Mouse (Mus musculus): Measurements from ENCODE around the gene Utp14b.

The Utp14b gene

DNA sequence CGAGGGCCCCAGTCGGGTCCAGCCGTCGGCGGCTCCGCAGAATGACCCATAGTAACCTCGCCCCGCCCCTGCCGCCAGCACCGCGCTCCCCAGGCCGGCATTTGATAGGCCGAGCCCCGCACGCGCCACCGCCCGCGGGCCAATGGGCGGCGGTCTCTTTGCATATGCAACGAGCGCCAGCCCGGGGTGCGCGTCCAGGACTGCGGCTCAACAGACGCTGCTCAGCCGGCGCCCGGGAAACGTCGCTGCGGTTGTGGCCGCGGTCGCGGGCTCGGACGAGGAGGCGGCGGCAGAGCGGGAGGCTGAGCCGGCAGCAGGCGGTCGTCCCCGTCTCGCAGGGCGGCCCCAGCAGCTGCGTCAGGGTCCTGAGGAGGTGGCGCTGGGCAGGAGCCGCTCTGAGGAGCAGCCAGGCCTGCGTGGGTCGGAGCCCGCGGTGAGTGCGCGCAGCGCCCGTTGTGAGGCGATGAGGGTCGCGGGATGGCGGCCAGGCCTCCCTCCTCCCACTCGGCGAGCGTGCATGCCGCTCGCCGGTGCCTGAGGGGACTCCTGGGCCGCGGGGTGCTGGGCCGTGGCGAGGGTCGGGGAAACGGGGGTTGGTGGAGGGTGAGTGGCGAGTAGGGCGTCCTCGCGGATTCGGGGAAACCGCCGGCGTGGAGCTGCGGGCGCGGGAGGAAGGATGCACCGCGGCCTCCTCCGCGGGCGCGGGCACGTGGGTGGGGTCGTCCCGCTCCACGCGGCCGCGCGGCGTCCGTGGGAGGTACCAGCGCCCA lies at the start of gene Utp14b, which contains the start of gene Acsl3:
Gene Utp14b (plus strand): TSS at position 368 of the 770 bp plus-strand sequence.
Gene Acsl3 (plus strand): TSS at position 155 of the 770 bp plus-strand sequence.
- DNase-seq (ENCODE audit: low read depth, low spot score) = peak; percentile 99

DNA sequence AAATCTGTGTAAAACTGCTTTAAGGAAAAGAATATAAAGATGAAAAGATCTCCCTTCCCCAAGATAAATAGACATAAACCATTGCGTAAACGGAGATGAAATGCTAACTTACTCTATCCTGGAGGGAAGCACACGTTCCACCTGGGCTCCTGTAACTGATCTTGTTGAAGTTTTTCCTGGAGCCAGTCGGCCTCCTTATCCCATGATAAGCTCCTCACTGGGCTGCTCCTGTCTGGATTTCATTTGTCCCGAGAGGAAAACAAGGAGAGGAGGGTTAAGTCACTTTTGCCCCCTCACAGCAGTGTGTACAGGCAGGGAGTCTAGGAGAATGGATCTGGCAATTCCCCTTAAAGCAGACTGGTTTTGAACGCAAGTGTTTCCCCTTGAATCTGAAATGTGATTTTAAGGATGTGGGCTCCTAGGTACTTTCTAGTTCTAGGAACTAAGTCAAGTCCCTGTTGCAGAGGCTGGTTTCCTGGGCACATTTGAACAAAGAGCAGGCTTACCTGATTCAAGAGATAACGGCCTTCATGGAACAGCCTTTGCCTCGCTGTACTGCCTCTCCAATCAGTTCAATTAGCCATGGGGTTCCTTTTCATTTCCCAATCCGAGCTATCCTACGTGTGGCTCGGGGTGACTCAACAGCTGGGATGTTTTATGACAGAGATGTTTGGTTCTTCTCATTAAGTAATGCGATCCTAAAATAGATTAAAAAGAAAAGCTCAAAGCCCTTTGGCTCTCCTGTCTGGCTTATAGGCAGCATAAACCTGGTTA lies 48.5 kb upstream of the Utp14b start:
- DNase-seq (ENCODE audit: low read depth, low spot score) = no peak

DNA sequence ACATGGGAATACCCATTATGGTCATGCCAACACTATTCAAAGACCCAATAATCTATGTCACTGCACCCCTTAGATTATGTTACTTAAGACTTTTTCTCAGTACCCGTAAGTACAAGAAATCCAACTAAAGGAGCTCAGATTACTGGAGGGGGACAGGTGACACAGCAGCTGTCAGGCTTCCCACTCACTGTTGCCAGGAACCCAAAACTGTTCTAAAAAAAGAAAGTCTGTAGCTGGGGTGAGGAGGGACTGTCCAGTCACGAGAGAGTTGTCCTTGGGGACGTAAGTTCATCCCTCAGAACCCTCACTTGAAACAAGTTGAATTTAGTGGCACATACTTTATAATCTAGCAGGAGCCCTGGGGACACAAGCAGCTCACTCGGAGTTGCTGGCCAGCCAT lies 46.8 kb upstream of the Utp14b start:
- DNase-seq (ENCODE audit: low read depth, low spot score) = no peak

DNA sequence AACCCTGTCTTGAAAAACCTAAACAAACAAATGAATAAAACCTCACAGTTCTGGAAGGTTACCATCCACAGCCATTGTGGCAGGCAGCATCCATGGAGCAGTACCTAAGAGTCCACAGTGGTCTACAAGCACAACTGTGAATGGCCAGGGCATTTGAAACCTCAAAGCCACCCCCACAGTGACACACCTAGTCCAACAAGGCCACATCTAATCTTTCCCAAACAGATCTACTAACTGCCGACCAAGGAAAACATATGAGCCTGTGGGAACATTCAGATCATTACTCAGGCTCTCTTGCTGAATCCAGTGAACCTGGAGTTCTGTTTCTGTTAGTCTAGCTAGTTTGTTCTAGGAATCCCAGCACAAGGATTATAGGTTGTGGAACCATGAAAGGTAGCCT lies 44.9 kb upstream of the Utp14b start:
- no peak for DNase-seq (ENCODE audit: low read depth, low spot score)

DNA sequence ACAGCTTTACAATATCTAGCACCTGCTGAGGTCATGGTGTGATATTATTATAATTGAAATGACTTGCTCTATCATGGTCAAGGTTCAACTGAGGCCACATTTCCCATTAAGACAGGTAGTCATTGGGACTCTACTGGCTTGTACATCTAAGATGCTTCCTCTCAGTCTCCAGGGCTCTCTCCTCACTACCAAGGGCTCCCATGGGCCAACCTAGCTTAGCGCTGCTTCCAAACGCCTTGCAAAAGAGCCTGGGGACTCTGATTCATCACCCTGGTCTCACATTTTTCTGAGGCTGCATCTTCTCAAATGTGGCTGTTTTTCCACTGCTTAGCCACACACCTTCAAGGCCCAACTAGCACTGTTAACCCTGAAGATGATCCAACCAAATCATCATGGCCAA lies 33.5 kb upstream of the Utp14b start:
- no peak for DNase-seq (ENCODE audit: low read depth, low spot score)

DNA sequence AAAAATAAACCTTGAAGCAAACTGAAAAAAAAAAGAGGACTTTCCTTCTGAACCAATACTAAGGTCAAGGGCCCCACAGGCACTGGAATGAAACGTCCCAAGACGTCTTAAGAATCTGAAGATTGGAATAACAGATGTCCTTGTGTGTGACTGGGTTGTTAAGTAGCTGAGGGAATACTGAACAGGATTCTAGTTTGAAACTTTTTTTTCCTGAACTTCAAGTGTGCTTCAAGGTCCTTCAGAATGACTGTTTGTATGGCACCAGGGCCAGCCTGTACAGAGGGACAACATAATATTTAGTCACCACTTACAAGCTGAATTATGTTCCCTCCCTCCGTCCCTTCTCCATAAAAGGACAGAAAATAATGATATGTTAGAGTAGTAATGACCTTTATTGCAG lies 23.4 kb upstream of the Utp14b start:
- no peak for DNase-seq (ENCODE audit: low read depth, low spot score)

DNA sequence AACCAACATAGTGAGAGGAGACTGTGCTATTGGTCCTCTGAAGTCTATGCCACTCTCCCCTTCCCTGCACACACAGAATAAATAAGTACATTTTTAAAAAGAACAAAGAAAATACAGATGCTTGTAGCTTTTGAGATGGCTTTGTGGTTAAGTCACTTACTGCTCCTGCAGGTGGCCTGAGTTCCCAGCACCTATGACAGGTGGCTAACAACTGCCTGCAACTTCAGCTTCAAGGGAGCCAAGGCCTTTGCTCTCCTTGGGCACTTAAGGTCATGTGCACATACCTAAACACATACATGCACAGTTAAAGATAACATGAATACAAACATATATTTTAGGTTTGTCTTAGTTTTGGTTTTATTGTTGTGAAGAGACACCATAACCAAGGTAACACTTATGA lies 17.0 kb upstream of the Utp14b start:
- DNase-seq (ENCODE audit: low read depth, low spot score) = no peak

DNA sequence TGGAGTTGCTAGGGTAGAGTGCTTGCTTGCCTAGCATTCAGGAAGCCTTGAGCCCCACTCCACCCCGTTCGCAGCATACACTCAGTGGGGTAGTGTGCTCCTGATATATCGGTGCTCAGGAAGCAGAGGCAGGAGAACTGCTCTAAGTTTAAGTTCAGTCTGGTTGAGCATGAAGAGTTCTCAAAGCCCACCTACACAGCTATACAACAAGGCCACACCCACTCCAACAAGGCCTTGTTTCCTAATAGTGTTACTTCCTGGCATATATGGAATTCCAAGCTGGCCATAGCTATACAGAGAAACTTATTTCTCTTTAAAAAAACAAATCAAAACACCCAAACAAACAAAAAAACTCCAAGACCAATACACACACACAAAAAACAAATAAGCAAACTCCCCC lies 16.0 kb upstream of the Utp14b start:
- DNase-seq (ENCODE audit: low read depth, low spot score) = no peak

DNA sequence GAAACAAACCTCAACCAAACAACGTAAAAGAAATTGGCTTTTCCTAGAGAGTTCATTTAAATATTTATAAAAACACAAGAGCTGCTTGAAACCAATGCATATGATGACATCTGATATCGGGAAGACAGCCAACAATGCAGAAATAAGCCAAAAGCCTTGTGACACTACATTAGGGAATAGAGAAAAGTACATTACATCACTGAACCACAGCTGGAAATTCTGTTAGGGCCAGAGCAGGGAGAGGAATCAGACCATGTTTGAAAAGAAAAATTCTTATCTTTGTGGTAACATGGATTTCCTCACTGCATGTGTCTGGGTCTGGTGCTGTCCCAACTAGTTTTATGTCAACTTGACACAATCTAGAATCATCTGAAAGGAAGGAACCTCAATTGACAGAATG lies 15.6 kb upstream of the Utp14b start:
- no peak for DNase-seq (ENCODE audit: low read depth, low spot score)

DNA sequence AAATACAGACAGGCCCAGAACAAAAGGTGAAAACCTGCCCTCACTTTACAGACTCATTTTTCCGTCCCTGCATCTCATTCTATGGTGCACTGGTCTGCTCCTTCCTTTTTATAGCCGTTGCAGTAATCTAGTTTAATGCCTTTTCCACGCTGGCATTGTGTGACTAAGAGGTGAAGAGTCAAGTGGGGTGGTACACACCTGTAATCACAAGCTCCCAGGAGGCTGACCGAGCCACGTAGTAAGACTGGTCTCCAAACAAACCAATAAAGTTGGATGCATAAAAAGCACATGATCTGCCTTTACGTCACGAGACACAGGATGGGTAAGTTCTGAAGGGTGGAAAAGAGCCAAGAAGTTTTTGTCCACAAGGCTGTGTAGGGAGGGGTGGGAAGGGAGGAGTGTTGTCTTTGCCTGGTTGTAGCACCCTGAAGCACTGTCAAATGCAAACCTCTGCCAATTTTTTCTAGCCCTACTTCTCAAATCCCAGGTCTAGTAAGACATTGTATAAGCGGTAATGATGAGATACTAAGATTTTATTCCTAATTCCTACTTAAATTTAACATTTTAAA lies 10.4 kb upstream of the Utp14b start:
- DNase-seq (ENCODE audit: low read depth, low spot score) = no peak

DNA sequence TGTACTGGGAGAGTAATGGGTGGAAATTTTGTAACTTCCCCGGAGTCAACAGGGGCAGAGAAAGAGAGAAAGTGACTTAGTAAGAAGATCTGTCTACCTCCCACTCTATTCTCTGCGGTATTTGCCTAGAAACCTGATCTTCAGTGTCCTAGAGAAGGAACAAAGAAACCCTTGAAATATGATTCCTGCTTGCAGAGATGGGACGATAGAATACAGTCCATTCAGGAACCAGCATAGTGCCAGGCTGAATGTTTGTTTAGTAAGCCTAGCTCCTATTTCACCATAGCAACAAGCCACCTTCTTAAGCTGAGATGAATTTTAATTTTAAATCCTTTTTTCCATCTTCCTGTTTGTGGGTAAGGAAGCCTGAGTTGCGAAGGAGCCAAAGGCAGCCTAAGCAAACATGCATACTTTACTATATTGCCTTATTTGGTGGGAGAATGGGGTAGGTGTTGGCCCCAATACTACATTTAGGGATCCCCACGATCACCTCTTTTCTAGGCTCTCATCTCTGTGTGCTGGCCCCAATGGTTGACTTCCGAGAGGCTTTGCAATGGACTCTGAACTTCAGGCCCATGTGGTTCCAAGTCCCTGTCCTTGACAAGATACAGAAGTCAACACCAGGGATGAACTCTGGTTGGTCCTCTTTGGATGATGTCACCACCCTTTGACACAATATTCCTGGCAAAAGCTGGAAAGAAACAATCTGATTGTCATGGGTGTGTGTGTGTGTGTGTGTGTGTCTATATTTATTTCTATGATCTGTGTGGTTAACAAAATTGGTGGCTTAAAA lies 8.4 kb upstream of the Utp14b start:
- DNase-seq (ENCODE audit: low read depth, low spot score) = no peak

DNA sequence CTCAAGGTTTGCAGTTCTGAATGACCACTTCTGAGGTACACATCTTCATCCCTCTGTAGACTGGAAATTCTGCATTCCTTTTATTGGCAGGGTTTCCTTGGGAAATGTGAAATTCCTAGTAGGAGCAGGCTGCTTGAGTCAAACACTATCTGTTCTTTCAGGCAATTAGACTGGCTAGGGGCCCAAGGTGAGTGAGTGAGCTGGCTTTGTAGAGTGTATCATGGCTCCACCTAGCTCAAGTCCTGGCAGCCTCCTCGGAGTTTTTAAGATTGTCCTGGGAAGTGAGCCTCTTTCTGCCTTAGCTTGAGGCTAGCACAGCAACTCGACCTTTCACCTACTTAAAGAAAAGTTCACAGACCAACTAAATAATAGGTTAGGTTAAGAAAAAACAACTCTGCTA lies 1.4 kb upstream of the Utp14b start:
- DNase-seq (ENCODE audit: low read depth, low spot score) = no peak

DNA sequence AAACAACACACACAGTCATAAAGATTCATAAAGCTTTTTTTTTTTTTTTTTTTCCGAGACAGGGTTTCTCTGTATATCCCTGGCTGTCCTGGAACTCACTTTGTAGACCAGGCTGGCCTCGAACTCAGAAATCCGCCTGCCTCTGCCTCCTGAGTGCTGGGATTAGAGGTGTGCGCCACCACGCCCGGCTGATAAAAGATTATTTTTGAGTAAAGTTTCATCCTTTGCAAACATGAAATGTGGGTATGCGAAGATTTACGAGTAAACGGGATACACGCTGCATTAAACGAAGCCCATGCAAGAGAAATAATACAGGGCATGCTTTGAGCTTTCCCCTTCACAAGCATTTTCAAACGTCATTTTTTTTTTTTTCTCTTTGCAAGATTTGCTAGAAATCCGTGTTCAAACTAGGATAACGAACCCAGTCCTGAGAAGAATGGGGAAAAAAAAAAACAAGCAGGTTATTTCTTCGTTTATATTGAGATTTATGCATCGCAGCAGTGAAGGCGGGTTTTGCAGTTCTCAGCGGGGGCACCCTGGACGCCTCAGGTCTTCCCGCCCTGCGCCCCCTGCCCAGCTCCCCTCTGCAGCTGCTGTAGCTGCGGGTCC lies 713 bp upstream of the Utp14b start:
- no peak for DNase-seq (ENCODE audit: low read depth, low spot score)

DNA sequence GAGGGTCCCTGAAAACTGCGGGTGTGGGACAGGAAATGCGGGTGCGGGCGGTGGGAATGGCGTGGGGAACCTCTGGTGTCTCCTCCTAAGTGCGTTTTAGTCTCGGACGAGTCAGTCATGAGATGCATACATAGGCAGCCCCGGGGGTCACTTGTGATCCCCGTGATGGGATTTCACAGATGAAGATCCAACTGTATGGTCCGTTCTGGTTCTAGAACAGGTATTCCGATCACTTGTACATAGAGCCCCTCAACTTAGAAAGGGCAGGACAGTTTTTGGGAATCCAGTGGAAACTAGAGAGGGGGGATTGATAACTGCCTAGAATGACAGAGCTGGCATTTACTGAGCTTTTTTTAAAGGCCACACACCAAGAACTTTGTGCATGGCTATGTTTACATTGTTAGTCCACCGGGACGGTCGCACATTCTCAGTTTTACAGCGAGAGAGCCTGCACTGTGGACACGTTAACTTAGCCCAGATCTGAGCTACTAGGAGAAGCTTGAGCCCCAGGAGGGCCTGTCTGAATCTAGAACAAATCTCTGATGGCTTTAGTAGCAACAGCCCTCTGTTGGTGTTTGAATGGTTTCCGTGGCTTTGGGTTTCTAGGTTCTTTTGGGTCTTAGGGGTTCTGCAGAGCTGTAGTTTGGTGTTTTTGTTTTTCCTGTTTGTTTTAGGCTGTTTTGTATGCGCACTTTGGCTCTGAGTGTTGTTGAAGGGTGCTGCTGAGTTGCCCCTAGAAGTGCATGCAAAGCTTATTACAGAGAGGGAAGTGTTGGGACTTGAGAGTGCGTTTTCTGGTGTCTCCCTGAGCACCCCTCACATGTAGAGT lies 817 bp downstream of the Utp14b start:
- DNase-seq (ENCODE audit: low read depth, low spot score) = peak; percentile 20

DNA sequence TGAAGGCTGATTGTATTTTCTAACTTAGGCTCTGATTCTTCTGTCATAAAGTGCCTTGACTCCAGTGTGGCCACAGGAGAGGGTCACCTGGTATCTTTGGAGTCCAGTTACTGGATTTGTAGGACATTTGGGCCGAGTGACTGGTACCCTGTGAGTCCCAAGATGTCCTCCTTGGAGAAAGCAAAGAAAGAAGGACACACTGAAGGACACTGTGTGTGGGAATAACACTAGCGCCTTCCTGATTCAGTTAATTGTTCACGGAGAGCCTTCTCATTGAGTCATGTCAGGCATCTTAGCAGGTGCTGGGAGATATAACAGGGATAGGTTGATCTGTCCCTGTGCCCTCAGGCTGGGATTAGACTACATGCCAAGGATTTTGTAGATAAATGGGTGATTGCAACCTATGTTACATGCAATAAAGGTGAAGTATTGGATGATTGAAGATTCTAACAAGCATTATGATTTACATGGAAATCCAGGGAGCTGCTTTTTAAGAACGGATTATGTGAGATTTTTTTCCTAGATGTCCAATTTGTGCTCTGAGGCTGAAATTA lies 1.5 kb downstream of the Utp14b start:
- DNase-seq (ENCODE audit: low read depth, low spot score) = peak; percentile 14

DNA sequence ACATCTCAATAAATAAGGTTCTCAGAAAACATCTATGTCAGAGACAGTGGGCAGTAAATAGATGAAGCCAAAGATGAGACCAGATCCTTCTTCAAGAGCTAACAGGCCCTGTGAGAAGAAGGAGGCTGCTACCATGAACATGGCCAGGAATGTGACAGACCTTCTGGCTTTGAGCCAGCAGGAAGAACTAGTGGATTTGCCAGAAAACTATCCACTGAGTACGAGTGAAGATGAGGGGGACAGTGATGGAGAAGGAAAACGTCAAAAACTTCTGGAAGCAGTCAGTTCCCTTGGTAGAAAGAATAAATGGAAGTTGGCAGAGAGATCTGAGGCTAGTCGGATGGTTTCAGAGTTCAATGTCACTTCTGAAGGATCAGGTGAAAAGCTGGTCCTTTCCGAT lies 6.5 kb downstream of the Utp14b start:
- no peak for DNase-seq (ENCODE audit: low read depth, low spot score)

DNA sequence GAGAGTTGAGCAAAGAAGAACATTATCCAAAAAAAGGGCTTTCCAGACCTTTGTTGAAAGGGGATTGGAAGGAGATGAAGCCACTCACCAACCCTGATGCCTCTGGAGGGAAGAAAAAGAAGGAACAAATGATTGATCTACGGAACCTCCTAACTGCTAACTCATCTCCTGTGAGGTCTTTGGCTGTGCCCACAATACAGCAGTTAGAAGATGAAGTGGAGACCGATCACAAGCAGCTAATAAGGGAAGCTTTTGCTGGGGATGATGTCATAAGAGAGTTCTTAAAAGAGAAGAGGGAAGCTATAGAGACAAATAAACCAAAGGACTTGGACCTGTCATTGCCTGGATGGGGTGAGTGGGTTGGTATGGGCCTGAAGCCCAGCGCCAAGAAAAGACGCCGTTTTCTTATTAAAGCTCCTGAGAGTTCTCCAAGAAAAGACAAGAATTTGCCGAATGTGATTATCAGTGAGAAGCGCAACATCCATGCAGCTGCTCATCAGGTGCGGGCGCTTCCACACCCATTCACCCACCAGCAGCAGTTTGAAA lies 8.2 kb downstream of the Utp14b start:
- no peak for DNase-seq (ENCODE audit: low read depth, low spot score)

DNA sequence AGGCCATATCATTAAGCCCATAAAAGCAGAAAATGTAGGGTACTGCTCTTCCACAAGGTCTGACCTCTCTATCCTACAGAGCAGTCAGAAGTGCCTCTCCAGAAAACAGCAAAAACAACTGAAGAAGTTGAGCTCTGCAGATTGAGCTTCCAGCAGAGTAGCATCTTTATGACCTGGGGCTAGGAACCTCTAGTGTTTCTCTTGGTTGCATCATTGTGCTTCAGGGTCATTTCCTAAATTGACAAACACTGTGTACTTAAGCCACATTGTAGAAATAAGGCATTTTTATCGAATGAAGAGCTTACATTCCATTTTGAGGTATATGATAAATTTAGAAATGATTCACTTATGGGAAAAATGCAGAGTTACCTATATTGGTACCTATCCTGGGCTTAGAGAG lies 8.7 kb downstream of the Utp14b start:
- DNase-seq (ENCODE audit: low read depth, low spot score) = no peak

DNA sequence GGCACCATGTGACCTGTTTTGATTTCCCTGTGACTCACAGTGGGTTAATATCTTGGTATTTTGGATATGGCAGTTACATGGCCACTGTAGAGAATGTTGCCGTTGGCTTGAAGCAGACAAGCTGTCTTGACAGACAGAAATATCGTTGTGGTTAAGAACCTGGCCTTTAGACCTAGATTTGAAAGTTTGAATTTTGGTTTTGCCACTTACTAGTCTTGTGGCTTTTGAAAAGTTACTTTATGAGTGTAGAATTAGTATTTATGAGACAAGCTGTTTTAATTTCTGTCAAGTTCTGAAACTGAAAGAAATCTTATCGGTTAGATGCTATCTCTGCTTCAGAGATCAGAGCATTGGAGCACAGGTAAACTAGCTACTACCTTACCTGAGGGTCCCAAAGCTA lies 24.5 kb downstream of the Utp14b start:
- no peak for DNase-seq (ENCODE audit: low read depth, low spot score)

DNA sequence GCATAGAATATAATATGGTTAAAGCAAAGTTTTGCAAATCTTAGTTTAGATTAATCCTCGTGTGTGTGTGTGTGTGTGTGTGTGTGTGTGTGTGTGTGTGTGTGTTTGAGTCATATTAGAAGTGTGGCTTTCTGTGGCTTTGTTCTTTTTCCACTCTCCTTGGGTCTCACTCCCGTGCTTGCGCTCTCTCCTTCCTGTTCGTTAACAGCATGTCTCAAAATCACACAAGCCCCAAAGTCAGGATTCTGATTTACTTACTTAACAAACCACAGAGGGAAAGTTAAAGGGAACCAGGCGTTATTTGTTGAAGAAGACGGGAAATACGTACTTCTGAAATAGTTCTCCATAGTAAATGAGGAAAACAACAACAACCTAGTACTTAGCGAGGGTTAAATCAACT lies 26.3 kb downstream of the Utp14b start:
- no peak for DNase-seq (ENCODE audit: low read depth, low spot score)

Measured in ZHBTc4 (cell line).